Mouse (Mus musculus): ENCODE results near the gene Ksr2. TPM values are rescaled to one million over a fixed set of nuclear protein-coding genes. Genes with fewer than 3 reads are reported as not detected.

The Ksr2 gene
- total and polyA plus RNA-seq, 3 experiments = not detected

GRCm38 (mm10) chr5:117388877-117389276 is 24.9 kb upstream of the Ksr2 start, which contains the start of gene Rfc5 (continued):
- TF ChIP-seq CTCF (IDR thresholded peaks at IDR 0.05 in 2 of 3, conservative IDR thresholded peaks at IDR 0.05 in 1 of 3; ENCODE audit: control insufficient read depth in 1 of 3, insufficient read depth in 1 of 3, low read depth in 2 of 3, low read length in 3 of 3, poor library complexity in 1 of 3, severe bottlenecking in 1 of 3) (0 out of 6 replicates have a peak, but pooled peaks of 1 of the 3 experiments have one; percentile 1), NRF1 (IDR thresholded peaks at IDR 0.05; ENCODE audit: insufficient read depth, low read depth, low read length, poor library complexity, severe bottlenecking) (no peak), MYB (IDR thresholded peaks at IDR 0.05; ENCODE audit: low read depth, low read length) (no peak), TCF12 (IDR thresholded peaks at IDR 0.05; ENCODE audit: low read depth, low read length) (peak; percentile 53; the same call in 1 of the 2 replicates), CHD2 (IDR thresholded peaks at IDR 0.05; ENCODE audit: low read length) (peak; percentile 92), GABPA (IDR thresholded peaks at IDR 0.05; ENCODE audit: low read depth, low read length) (no peak), USF2 (IDR thresholded peaks at IDR 0.05; ENCODE audit: borderline replicate concordance in 1 of 2, insufficient read depth in 1 of 2, low read depth in 1 of 2, low read length in 2 of 2) (no peak), MAFK (IDR thresholded peaks at IDR 0.05; ENCODE audit: borderline replicate concordance, low read depth, low read length) (no peak), KAT2A (conservative IDR thresholded peaks at IDR 0.05; ENCODE audit: low read depth, low read length) (peak; percentile 54; the same call in 1 of the 2 replicates)

DNA sequence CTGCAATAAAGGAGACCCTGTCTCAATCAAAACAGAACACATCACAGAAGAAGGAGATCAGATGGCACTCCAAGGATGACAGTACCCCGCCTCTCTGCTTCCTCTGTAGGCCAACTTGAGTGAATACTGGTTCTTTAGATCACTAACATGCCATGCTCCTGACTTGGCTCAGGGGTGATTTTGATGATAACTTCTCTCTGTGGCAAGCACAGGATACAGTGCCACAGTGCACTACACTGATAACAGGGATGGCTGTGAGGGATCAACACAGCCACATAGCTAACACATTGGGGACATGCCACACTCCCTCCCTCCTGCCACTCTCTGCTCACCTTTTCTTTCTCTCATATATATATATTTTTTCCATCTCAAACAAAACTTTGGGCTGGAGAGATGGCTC is 22.9 kb upstream of the Ksr2 start:
- TF ChIP-seq GABPA (IDR thresholded peaks at IDR 0.05; ENCODE audit: low read depth, low read length) = no peak
- TF ChIP-seq KAT2A (conservative IDR thresholded peaks at IDR 0.05; ENCODE audit: low read depth, low read length) = no peak
- TF ChIP-seq BHLHE40 (IDR thresholded peaks at IDR 0.05; ENCODE audit: borderline replicate concordance, low read depth, low read length) = no peak
- no peak for TF ChIP-seq RAD21 (IDR thresholded peaks at IDR 0.05; ENCODE audit: low read depth, low read length)
- no peak for TF ChIP-seq ZNF384 (IDR thresholded peaks at IDR 0.05; ENCODE audit: low read depth, low read length)
- no peak for TF ChIP-seq USF2 (IDR thresholded peaks at IDR 0.05; ENCODE audit: borderline replicate concordance in 1 of 2, insufficient read depth in 1 of 2, low read depth in 1 of 2, low read length in 2 of 2)
- TF ChIP-seq TAL1 (IDR thresholded peaks at IDR 0.05; ENCODE audit: low read length) = no peak
- TF ChIP-seq GATA1 (IDR thresholded peaks at IDR 0.05; ENCODE audit: low read depth, low read length) = peak; percentile 47
- TF ChIP-seq MYC (IDR thresholded peaks at IDR 0.05; ENCODE audit: low read depth, low read length) = no peak
- no peak for TF ChIP-seq NRF1 (IDR thresholded peaks at IDR 0.05; ENCODE audit: insufficient read depth, low read depth, low read length, poor library complexity, severe bottlenecking)
- TF ChIP-seq MAX (IDR thresholded peaks at IDR 0.05; ENCODE audit: low read length) = no peak
- TF ChIP-seq ETS1 (IDR thresholded peaks at IDR 0.05; ENCODE audit: low read depth, low read length) = 0 out of 2 replicates have a peak, but pooled peaks have one; percentile 18
- peak; percentile 59; the same call in 1 of the 2 replicates for TF ChIP-seq TCF12 (IDR thresholded peaks at IDR 0.05; ENCODE audit: low read depth, low read length)
- no peak for TF ChIP-seq CHD2 (IDR thresholded peaks at IDR 0.05; ENCODE audit: low read length)
- no peak for TF ChIP-seq MXI1 (IDR thresholded peaks at IDR 0.05; ENCODE audit: low read depth, low read length)
- TF ChIP-seq ELF1 (IDR thresholded peaks at IDR 0.05; ENCODE audit: low read depth, low read length) = no peak
- TF ChIP-seq POLR2AphosphoS2 (IDR thresholded peaks at IDR 0.05; ENCODE audit: low read length) = no peak
- no peak for TF ChIP-seq POLR2A (IDR thresholded peaks at IDR 0.05; ENCODE audit: control insufficient read depth in 1 of 2, insufficient read depth in 1 of 2, low read depth in 1 of 2, low read length in 2 of 2, poor library complexity in 1 of 2)
- TF ChIP-seq EP300 (IDR thresholded peaks at IDR 0.05; ENCODE audit: low read depth in 1 of 2, low read length in 2 of 2) = peak in 1 of 2 experiments; percentile 47; a peak in 2 of 4 replicates
- no peak for TF ChIP-seq SMC3 (IDR thresholded peaks at IDR 0.05; ENCODE audit: low read depth, low read length)
- TF ChIP-seq MAZ (IDR thresholded peaks at IDR 0.05; ENCODE audit: low read depth, low read length) = no peak
- no peak for TF ChIP-seq JUND (IDR thresholded peaks at IDR 0.05; ENCODE audit: low read depth, low read length)
- no peak overlapping the region for H3K27ac ChIP-seq (ENCODE audit: control insufficient read depth, low read depth, low read length)
- H3K36me3 ChIP-seq (ENCODE audit: control insufficient read depth in 1 of 2, insufficient read depth in 2 of 2, low read length in 2 of 2) = peaks cover 0 to 14% of the 10 kb centered on the region in 2 experiments; a peak in 2 of 4 replicates
- H3K9me3 ChIP-seq (replicated peaks; ENCODE audit: insufficient read depth, low read length) = no peaks in the 10 kb centered on the region
- H3K79me2 ChIP-seq (ENCODE audit: control insufficient read depth, insufficient read depth, low read length, poor library complexity) = peaks cover 19% of the 10 kb centered on the region
- no peak overlapping the region for H3K4me3 ChIP-seq (ENCODE audit: control insufficient read depth in 1 of 2, insufficient read depth in 1 of 2, low read depth in 2 of 2, low read length in 2 of 2)
- no peak overlapping the region for H3K9ac ChIP-seq (ENCODE audit: control insufficient read depth, low read depth, low read length, poor library complexity, severe bottlenecking)
- H3K4me1 ChIP-seq (ENCODE audit: control insufficient read depth in 1 of 2, insufficient read depth in 2 of 2, low read length in 2 of 2) = peaks cover 5 to 10% of the 10 kb centered on the region in 2 experiments
- DNase-seq (ENCODE audit: low read depth, low spot score) = peak; percentile 33
- no peaks in the 10 kb centered on the region for H3K27me3 ChIP-seq (ENCODE audit: control insufficient read depth in 1 of 2, insufficient read depth in 2 of 2, low read length in 2 of 2)
